Mouse (Mus musculus) heart, postnatal 0 days (tissue): ENCODE measurements around the gene Zkscan2.

Experiments used
- CTCF ChIP-seq: IDR thresholded peaks from 2 replicates; pipeline ENCODE4 v1.5.1; 2016; ENCODE audit warnings: antibody characterized with exemption, control low read depth, low read depth
- EP300 ChIP-seq: IDR thresholded peaks from 2 replicates; pipeline ENCODE4 v1.6.1; 2016; ENCODE audit warnings: antibody characterized with exemption, low read depth

- TF ChIP-seq CTCF (no peak), EP300 (no peak)
Observed at GRCm38 (mm10) chr7:123431206-123431605, 69.0 kb downstream of the Zkscan2 start.
